Mouse (Mus musculus) megakaryocyte, adult 5-6 weeks (primary cell): Measurements from ENCODE around the gene Gabarap. TPM values are rescaled to one million over a fixed set of nuclear protein-coding genes. Genes with fewer than 3 reads are reported as not detected.

ENCODE experiments used
- ATAC-seq: 2 replicates; pipeline ENCODE4 v1.8.0; 2016; ENCODE audit warnings: mild to moderate bottlenecking, inconsistent platforms; ENCODE audit not compliant: poor library complexity, severe bottlenecking
- total RNA-seq, 2 experiments: library from RNA; stranded (forward) in 1 of 2; stranded (reverse) in 1 of 2; fragments of 153-499, 151-499 nt in 1 of 2; fragments of 221-1000, 200-1000 nt in 1 of 2; gene quantifications; 2 replicates each; pipeline versions ENCODE4 v1.2.3 to v1.2.4; 2015 to 2017

The Gabarap gene
- total RNA-seq, 2 experiments from 2014 or later = 599 to 843 TPM

DNA sequence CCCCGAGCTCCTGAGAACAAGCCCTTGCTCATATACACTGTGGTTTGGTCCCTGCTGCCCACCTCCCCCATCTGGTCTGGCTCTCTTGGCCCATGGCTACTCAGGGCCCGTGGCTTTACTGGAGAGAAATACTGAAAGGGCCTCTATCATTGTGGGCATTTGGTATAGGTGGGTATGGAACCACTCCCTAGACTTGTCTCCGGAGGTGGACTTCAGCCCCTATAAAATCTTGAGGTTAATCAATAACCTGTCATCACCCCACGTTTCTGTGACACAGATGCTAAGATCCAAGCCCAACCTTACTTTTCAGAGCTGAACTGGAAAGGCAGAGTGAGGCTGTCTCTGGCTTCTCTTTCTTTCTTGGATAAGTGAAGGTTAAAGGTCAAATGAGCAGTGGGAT lies 22.1 kb upstream of the Gabarap start:
- no peak for ATAC-seq

DNA sequence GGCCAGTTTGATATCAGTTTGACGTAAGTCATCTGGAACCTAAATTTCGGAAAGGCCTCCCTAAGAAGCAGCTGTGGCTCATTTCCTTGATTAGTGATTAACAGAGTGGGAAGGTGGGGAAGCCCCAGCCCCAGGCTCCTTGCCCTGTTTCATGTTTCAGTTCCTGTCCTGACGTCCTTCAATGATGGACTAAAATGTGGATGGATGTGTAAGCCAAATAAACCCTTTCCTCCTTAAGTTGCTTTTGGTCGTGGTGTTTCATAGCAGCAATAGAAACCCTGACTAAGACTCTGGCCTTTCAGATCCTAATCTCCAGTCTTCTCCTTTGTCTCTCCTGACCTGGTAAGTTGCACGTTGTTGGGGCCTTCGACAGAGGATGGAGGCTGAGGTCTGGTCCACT lies 20.7 kb upstream of the Gabarap start:
- no peak for ATAC-seq

- ATAC-seq = no peak
Measured at GRCm38 (mm10) chr11:69970775-69971174, 20.2 kb upstream of the Gabarap start.

DNA sequence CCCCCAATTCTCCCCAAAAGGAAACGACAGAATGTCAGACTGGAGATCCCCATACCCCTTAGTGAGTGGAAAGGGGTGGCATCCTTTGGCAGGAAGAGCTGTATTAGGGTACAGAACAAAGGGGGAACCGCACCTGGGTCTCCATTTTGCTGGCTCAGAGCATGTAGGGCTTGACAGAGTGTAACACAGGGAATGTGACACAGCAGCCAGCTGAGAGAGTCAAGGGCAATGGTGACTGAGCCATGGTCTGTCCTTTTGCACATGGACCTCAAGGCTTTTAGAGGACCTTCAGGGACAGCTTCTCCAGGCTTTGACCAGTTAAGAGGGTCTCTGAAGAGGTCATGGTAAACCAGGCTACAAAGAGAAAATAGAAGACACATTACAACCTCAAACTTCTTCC lies 16.0 kb upstream of the Gabarap start:
- ATAC-seq = no peak

DNA sequence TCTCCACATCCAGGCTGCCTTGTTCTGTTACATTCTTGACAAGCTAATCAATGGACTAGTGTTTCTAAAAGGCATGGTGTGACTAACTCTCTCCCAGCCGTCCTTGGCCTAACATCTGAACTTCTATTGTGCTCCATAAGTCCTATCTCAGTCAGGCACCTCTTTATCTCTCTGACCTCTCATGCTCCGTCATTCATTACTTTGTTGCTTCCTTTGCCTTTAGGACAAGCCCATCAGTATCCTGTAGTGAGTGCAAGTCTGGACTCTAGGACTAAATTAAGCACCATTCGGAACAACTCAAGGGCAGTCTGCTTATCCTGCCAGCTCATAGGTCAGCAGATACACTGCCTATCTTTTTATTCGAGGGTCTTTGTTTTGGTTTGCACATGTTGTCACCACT lies 14.7 kb upstream of the Gabarap start:
- ATAC-seq = no peak

GRCm38 (mm10) chr11:69979827-69980195 lies 11.1 kb upstream of the Gabarap start:
- ATAC-seq = no peak

GRCm38 (mm10) chr11:69980196-69981140 lies 10.5 kb upstream of the Gabarap start:
- peak; percentile 88 for ATAC-seq

GRCm38 (mm10) chr11:69981141-69981762 lies 9.7 kb upstream of the Gabarap start, which contains the start of gene Ctdnep1:
Ctdnep1 (plus strand) TSS chr11:69981156.
- no peak; the same call in 1 of the 2 replicates for ATAC-seq

GRCm38 (mm10) chr11:69982225-69982624 lies 8.7 kb upstream of the Gabarap start, which contains the start of gene Elp5:
Elp5 (minus strand) TSS chr11:69982517.
- no peak for ATAC-seq

DNA sequence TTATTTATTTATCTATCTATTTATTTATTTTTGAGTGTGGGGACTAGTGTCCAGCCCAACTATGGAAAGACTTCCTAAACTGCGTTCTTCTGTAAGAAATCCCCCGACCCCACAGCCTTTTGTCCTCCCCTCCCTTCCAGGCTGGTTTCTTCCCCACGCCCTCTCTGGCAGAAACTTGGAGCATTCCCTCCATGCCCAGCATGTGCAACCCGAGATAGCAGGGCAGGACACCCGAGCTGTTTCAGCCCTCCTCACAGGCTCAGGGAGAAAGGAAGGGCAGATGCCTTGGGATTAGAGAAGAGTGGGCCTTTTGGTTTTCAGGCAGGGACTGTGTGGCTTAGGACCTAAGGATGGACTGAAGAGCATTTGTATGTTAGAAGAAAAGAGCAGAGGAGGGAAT lies 8.1 kb upstream of the Gabarap start:
- no peak for ATAC-seq

DNA sequence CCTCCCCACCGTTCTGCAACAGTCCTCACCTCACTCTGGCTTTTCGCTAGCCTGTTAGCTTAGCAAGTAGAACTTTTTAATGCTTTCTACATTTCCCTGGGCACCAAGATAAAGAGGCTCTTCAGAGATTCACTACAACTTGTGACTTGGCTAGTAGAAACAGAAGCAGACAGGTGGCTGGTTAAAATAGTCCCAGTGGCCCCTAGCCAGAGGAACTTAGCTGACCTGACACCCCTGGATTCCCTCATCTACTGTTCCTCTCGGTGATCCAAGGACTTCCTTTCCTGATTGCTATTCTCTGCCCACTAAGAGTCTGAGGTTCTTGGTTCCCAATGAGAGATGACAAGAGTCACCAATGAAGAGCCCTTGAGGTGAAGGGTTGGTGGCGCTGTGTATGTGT lies 7.6 kb upstream of the Gabarap start:
- no peak for ATAC-seq

DNA sequence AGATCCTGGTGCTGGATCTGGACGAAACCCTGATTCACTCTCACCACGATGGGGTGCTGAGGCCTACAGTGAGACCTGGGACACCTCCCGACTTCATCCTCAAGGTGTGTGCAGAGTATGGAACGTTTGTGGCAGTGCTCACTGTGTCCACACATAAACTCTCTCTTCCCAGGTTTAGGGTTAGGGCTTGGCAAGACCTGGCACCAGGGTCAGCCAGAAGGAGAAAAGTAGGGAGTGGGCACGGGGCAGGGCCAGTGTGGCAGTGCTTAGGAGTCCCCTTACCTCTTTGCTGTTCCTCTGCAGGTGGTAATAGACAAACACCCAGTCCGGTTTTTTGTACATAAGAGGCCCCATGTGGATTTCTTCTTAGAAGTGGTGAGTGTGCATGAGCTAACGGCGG lies 6.5 kb upstream of the Gabarap start:
- ATAC-seq = no peak

DNA sequence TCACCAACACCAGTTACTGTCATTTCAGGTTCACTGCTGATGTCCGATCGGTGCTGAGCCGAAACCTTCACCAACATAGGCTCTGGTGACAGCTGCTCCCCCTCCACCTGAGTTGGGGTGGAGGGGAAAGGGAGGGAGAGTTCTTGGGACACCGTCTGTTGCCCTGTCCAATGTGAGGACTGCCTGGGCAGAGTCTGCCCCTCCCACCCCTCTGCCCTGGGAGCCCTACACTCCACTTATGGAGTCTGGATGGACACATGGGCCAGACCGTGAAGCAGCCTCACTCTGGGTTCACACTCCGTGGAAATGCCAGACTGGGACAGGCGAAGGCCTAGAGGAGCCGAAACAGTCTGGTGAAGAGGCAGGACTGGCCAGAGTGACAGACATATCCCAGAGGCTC lies 994 bp upstream of the Gabarap start:
- ATAC-seq = no peak

GRCm38 (mm10) chr11:69991711-69992110 lies 768 bp downstream of the Gabarap start:
- ATAC-seq = 0 out of 2 replicates have a peak, but pooled peaks have one; percentile 0

DNA sequence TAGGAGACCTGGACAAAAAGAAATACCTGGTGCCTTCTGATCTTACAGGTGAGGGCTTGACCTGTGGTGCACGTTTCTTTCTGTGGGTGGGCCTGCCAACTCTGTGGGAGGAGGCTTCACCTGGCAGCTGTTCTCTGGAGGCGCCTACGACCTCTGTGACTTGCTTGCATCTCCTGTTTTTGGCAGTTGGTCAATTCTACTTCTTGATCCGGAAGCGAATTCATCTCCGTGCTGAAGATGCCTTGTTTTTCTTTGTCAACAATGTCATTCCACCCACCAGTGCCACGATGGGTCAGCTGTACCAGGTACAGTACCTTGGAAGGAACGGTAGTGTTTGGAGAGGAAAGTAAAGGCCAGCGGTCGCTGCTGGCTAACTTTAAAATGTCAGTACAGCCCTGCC lies 1.5 kb downstream of the Gabarap start:
- ATAC-seq = no peak

DNA sequence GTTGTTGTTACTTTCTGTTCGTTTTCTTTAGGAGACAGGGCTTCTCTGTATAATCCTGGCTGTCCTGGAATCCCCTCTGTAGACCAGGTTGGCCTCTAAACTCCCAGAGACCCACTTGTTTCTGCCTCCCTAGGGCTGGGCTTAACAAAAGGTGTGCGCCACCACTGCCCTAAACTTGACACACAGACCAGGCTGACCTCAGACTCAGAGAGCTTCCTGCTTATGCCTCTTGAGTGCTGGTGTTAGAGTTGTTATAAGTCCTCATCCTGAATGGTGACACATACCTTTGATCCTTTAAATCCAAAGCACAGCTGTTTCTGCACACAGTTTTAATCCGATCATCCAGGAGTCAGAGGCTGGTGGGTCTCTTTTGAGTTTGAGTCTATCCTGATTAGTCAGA lies 2.0 kb downstream of the Gabarap start:
- ATAC-seq = no peak

DNA sequence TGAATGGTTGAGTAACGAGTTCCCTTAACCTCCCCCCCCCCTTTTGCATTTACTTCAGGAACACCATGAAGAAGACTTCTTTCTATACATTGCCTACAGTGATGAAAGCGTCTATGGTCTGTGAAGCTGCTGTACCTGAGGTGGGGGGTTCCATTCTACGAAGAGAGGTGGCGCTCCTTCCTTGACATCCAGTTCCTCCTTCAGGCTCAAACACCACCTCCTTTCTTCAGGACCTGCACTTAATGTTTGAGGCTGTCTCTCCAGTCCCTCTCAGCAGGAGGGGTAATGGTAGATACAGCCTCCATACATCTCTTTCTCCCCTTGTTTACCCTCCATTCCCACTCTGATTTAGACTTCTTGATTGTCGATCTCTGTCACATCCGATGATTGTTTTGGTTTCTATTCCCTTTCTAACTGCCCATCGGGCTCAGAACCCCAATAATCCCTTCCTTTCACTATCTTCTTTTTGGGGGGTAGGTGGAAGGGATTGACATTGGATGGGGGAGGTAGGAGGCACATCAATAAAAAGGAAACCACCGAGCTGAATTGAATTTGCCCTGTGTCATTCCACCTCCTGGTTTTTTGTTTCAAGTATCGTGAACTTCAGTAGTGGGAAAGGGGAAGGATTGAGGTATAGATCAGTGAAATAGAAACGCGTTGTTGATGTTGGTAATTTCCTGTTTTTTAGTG lies 3.6 kb downstream of the Gabarap start:
- ATAC-seq = no peak

DNA sequence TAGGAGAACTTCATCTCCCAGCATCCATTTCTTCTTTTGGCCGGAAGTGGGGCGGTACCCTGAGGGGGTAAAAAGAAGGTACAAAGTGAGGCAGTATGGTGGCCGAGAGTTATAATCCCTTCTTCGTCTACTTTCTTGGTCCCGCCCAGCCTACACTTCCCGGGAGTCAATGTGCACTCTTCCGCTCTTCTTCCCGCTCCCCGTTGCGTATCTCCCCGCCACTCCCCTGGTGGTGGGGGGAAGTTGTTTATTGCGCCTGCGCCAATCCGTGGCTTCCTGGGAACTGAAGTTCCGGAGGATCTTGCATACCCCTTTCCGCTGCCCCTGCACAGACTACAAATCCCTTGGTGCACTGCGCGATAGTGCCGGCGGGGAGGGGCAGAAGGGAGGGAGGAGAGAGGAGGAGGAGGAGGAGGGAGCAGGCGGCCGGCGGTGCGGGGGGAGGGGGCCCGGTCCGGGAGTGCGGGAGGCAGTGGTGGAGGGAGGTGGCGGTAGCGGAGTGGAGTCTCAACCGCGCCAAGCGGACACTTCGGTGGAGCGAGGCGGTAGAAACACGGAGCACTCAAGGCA lies 4.5 kb downstream of the Gabarap start, which contains the start of gene Phf23:
TSS of gene Phf23 (plus strand) at position 387 of the 570 bp plus-strand sequence.
- ATAC-seq = peak; percentile 58

GRCm38 (mm10) chr11:69996161-69997061 lies 5.5 kb downstream of the Gabarap start:
- ATAC-seq = no peak

GRCm38 (mm10) chr11:69997070-69997509 lies 6.1 kb downstream of the Gabarap start:
- peak; percentile 38 for ATAC-seq
